Comparison of ENCODE assay signal across 11 mouse cellular contexts in the genomic region with DNA sequence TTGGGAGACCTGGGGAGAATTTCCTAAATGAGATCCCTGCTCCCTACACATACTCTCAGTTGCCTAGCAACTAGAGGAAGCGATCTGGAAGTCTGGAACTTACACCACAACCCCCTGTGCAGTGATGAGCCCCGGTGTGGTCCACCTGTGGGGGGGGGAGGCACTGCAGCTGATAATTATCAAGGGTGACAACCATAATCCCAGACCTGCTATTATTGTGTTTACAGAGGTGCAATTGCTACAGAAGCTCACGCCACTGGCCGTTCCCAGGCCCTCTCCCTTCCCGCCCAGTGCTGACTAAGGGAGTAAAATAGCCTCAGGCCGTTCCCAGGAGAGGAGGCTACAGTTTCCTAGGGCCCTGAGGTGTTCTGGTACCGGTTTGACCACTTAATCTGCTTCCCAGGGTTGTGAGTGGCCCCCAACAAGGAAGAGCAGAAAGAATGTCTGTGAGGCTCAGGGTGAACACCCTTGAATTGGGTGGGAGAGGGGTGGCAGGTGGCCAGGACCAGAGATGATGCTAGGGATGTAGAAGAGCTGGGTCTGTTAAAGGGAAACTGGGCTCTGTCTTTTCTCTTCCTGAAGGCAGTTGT. TPM values are rescaled to one million over a fixed set of nuclear protein-coding genes. Genes with fewer than 3 reads are reported as not detected.
DNase-seq lines count a peak whose midpoint lies in the region; ATAC-seq and TF ChIP-seq lines count a peak whose summit lies in the region.
"Had no signal": no experiment of that assay in that cellular context is flagged by ENCODE, and none has a peak within 500 bp of the region (broad histone marks: within the 10 kb centered on the region; RNA-seq: fewer than 3 reads in every experiment).

No protein-coding gene starts in this region.

- ATAC-seq in heart, postnatal 0 days (ENCODE audit: insufficient read depth, low read depth) = no peak; the same call in 1 of the 2 replicates
- no peak for ATAC-seq in embryonic facial prominence, embryonic 13.5 days (ENCODE audit: insufficient number of reproducible peaks, insufficient read depth, low FRiP score, low TSS enrichment, low read depth)
- ATAC-seq in limb, embryonic 11.5 days (ENCODE audit: insufficient number of reproducible peaks, low FRiP score, low TSS enrichment, low read depth) = 0 out of 2 replicates have a peak, but pooled peaks have one; percentile 18
- no peak for ATAC-seq in monocyte, adult 5-6 weeks (replicated peaks; ENCODE audit: insufficient number of reproducible peaks, low FRiP score, low TSS enrichment, poor library complexity, severe bottlenecking)

- H3K4me3 ChIP-seq in heart, postnatal 0 days (ENCODE audit: low read depth, low read length) = no peak overlapping the region
- H3K4me3 ChIP-seq in ES-Bruce4 (ENCODE audit: low read depth, low read length) = no peak overlapping the region
- H3K4me3 ChIP-seq in embryonic facial prominence, embryonic 13.5 days = no peak overlapping the region
- no peak overlapping the region for H3K4me3 ChIP-seq in limb, embryonic 11.5 days (ENCODE audit: low read depth, low read length)

- WGBS in heart, postnatal 0 days = 57% methylated on average over 7 of the region's 7 CpGs
- 24% methylated on average over 7 of the region's 7 CpGs for WGBS in embryonic facial prominence, embryonic 13.5 days
- 15% methylated on average over 7 of the region's 7 CpGs for WGBS in limb, embryonic 11.5 days

- no peak for TF ChIP-seq POLR2A in ES-Bruce4 (IDR thresholded peaks at IDR 0.05; ENCODE audit: insufficient read depth, low read length)

- no peak for TF ChIP-seq EP300 in heart, postnatal 0 days (IDR thresholded peaks at IDR 0.05; ENCODE audit: low read depth)
- peak; percentile 62; the same call in 1 of the 2 replicates for TF ChIP-seq EP300 in ES-Bruce4 (IDR thresholded peaks at IDR 0.05; ENCODE audit: insufficient read depth, low read depth, low read length)

- no peaks in the 10 kb centered on the region for H3K4me1 ChIP-seq in heart, postnatal 0 days (ENCODE audit: control insufficient read depth, insufficient read depth)
- H3K4me1 ChIP-seq in ES-Bruce4 (ENCODE audit: control insufficient read depth, insufficient read depth, low read length) = peaks cover 17% of the 10 kb centered on the region
- H3K4me1 ChIP-seq in embryonic facial prominence, embryonic 13.5 days = peaks cover 48% of the 10 kb centered on the region
- peaks cover 12% of the 10 kb centered on the region for H3K4me1 ChIP-seq in limb, embryonic 11.5 days (ENCODE audit: control insufficient read depth, insufficient read depth, low read length)

- no peaks in the 10 kb centered on the region for H3K27me3 ChIP-seq in heart, postnatal 0 days (ENCODE audit: control insufficient read depth, insufficient read depth, low read length)
- H3K27me3 ChIP-seq in ES-Bruce4 (ENCODE audit: control insufficient read depth, insufficient read depth, low read length, poor library complexity, severe bottlenecking) = no peaks in the 10 kb centered on the region
- no peaks in the 10 kb centered on the region for H3K27me3 ChIP-seq in embryonic facial prominence, embryonic 13.5 days
- no peaks in the 10 kb centered on the region for H3K27me3 ChIP-seq in limb, embryonic 11.5 days (ENCODE audit: control insufficient read depth, insufficient read depth, low read length)

- no peak for TF ChIP-seq CTCF in heart, postnatal 0 days (IDR thresholded peaks at IDR 0.05; ENCODE audit: low read depth)
- TF ChIP-seq CTCF in ES-Bruce4 (IDR thresholded peaks at IDR 0.05; ENCODE audit: low read depth, low read length) = no peak

- no peak for DNase-seq in heart, postnatal 0 days (ENCODE audit: low spot score)
- no peak for DNase-seq in heart, adult 8-10 months (ENCODE audit: low spot score)
- no peak for DNase-seq in limb, embryonic 11.5 days (ENCODE audit: low spot score)
- DNase-seq in cerebellum, adult 9-10 months = no peak
- no peak for DNase-seq in layer of hippocampus, postnatal 36 days
- DNase-seq: adrenal gland, adult 2 months; left cerebral cortex, postnatal 4 days; right cerebral cortex, postnatal 25 days had no signal

- H3K4me2 ChIP-seq in heart, postnatal 0 days (ENCODE audit: low read depth, low read length) = no peak overlapping the region
- H3K4me2 ChIP-seq in embryonic facial prominence, embryonic 13.5 days = no peak overlapping the region
- no peak overlapping the region for H3K4me2 ChIP-seq in limb, embryonic 11.5 days (ENCODE audit: low read depth, severe bottlenecking)

- H3K9me3 ChIP-seq in heart, postnatal 0 days (replicated peaks; ENCODE audit: control insufficient read depth, low read length) = no peaks in the 10 kb centered on the region
- H3K9me3 ChIP-seq in ES-Bruce4 (replicated peaks; ENCODE audit: control insufficient read depth, insufficient read depth, low read length, poor library complexity, severe bottlenecking) = no peaks in the 10 kb centered on the region
- no peaks in the 10 kb centered on the region for H3K9me3 ChIP-seq in embryonic facial prominence, embryonic 13.5 days
- no peaks in the 10 kb centered on the region for H3K9me3 ChIP-seq in limb, embryonic 11.5 days (ENCODE audit: control insufficient read depth, low read length)

- H3K9ac ChIP-seq in heart, postnatal 0 days (replicated peaks; ENCODE audit: low read depth, low read length) = no peak overlapping the region
- no peak overlapping the region for H3K9ac ChIP-seq in ES-Bruce4 (ENCODE audit: low read depth, poor library complexity, severe bottlenecking)
- peak overlapping the region; percentile 45; the same call in 1 of the 2 replicates for H3K9ac ChIP-seq in embryonic facial prominence, embryonic 13.5 days
- no peak overlapping the region for H3K9ac ChIP-seq in limb, embryonic 11.5 days (ENCODE audit: low read length)

- H3K36me3 ChIP-seq in heart, postnatal 0 days (replicated peaks; ENCODE audit: control insufficient read depth, insufficient read depth, low read length) = no peaks in the 10 kb centered on the region
- no peaks in the 10 kb centered on the region for H3K36me3 ChIP-seq in ES-Bruce4 (ENCODE audit: control insufficient read depth, insufficient read depth, low read length, poor library complexity, severe bottlenecking)
- no peaks in the 10 kb centered on the region for H3K36me3 ChIP-seq in embryonic facial prominence, embryonic 13.5 days
- H3K36me3 ChIP-seq in limb, embryonic 11.5 days (ENCODE audit: control insufficient read depth, insufficient read depth, low read length) = no peaks in the 10 kb centered on the region

- H3K27ac ChIP-seq in heart, postnatal 0 days (ENCODE audit: low read depth) = peak overlapping the region; percentile 17; the same call in 1 of the 2 replicates
- no peak overlapping the region for H3K27ac ChIP-seq in ES-Bruce4 (ENCODE audit: insufficient read depth, low read length)
- H3K27ac ChIP-seq in embryonic facial prominence, embryonic 13.5 days = no peak overlapping the region
- no peak overlapping the region for H3K27ac ChIP-seq in limb, embryonic 11.5 days (replicated peaks; ENCODE audit: low read depth, low read length)

RNA-seq across cellular contexts. Expression of a gene that starts 28.1 kb away (rescaled TPM):
- total RNA-seq in heart, postnatal 0 days (2014; rRNA removed; ENCODE audit: low replicate concordance) = 50.4 and 56.2 TPM in 2 replicates
- polyA plus RNA-seq in heart, postnatal 0 days (2015; fragmentation: Nextera tagmentation; extraction: Ambion mirVana) = 3.1 and 3.9 TPM in 2 replicates
- total RNA-seq in heart, adult 8-10 months (2022) = 10 to 100 TPM; 10.3 to 22.4 (median 13.3) TPM
- polyA plus RNA-seq in ES-Bruce4 (2011; ENCODE audit: insufficient read depth, insufficient read length, low read depth, missing spikeins) = 5.9 and 7.7 TPM in 2 replicates
- polyA plus RNA-seq in embryonic facial prominence, embryonic 13.5 days (2015; fragmentation: Nextera tagmentation; extraction: Ambion mirVana) = 7.5 and 9.2 TPM in 2 replicates
- polyA plus RNA-seq in limb, embryonic 11.5 days (2014; fragmentation: Nextera tagmentation; extraction: Ambion mirVana) = 12.4 and 15.0 TPM in 2 replicates
- 118 to 240 TPM (median 139 TPM) in 3 replicates for total RNA-seq in monocyte, adult 5-6 weeks (2017)
- total RNA-seq in layer of hippocampus, postnatal 36 days (2021) = 10 to 100 TPM; 26.5 to 30.6 TPM
